Mouse (Mus musculus) lung, adult 2 months (tissue): Measurements from ENCODE around the gene Fndc3b.

Experiments used
- CTCF ChIP-seq: fragments of 200-500 bp; IDR thresholded peaks from 2 replicates; pipeline ENCODE4 v1.5.1; 2011; ENCODE audit warnings: mild to moderate bottlenecking, low read length, control low read depth; ENCODE audit not compliant: insufficient read depth
- POLR2A ChIP-seq: fragments of 200-500 bp; IDR thresholded peaks from 2 replicates; pipeline ENCODE4 v1.6.1; 2011; ENCODE audit warnings: low read depth, mild to moderate bottlenecking, control low read depth, low read length, borderline replicate concordance; ENCODE audit errors: extremely low read depth

DNA sequence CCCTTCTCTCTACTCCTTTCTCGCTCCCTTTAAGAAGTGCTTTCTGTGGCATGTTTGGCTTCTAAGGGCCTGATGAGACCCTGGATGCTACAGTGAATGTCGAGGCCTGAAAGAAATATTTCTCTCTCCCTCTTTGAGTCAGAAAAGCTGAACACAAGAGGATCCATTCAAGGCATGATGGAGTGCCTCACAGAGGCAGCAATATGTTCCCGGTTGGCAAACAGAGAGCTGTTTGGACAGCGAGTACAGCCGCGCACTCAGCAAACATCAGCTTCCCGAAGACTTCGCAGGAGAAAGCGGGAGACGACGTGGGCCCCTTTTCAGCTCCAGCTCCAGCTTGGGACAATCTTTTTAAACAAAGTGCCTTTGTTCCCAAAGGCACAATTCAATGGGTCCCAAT lies 137.6 kb downstream of the Fndc3b start:
- no peak for TF ChIP-seq CTCF
- TF ChIP-seq POLR2A, result no peak
